Mouse (Mus musculus): ENCODE measurements around the gene Fthl17a. TPM values are rescaled to one million over a fixed set of nuclear protein-coding genes. Genes with fewer than 3 reads are reported as not detected.

The Fthl17a gene
- total and polyA plus RNA-seq, 3 experiments = not detected

GRCm38 (mm10) chrX:85318576-85318975 lies 69.1 kb downstream of the Fthl17a start:
- dilution Hi-C loops (cut with MboI; ENCODE audit: extremely low pct_ligation_motif_present, extremely low pct_unique_long_range_greater_than_20kb, low sequenced_read_pairs) (no loop called here), in situ Hi-C loops (cut with MboI; ENCODE audit: low pct_ligation_motif_present, low pct_unique_long_range_greater_than_20kb, low sequenced_read_pairs) (no loop called here)
- Histone ChIP-seq H3K4me1 (ENCODE audit: control insufficient read depth in 1 of 2, insufficient read depth in 2 of 2) (peaks cover 0 to 3% of the 10 kb centered on the region in 2 experiments; a peak in 1 of 4 replicates), H3K9me3 (replicated peaks; ENCODE audit: low read length) (no peaks in the 10 kb centered on the region), H3K4me3 (replicated peaks in 1 of 3; ENCODE audit: low read depth in 2 of 3, low read length in 2 of 3, poor library complexity in 1 of 3) (no peak overlapping the region), H3K79me2 (replicated peaks; ENCODE audit: control insufficient read depth, extremely low read depth, insufficient read depth, poor library complexity, severe bottlenecking) (no peaks in the 10 kb centered on the region), H3K4me2 (ENCODE audit: insufficient read depth, low read depth, poor library complexity, severe bottlenecking) (no peak overlapping the region), H3K9ac (ENCODE audit: insufficient read depth, low read depth) (no peak overlapping the region), H3K27ac (ENCODE audit: insufficient read depth, low read depth) (no peak overlapping the region), H3K27me3 (replicated peaks) (no peaks in the 10 kb centered on the region), H3K36me3 (replicated peaks in 1 of 2; ENCODE audit: control insufficient read depth in 1 of 2, insufficient read depth in 1 of 2, low read length in 1 of 2) (no peaks in the 10 kb centered on the region)
- no peak for TF ChIP-seq USF1 (IDR thresholded peaks at IDR 0.05; ENCODE audit: low read depth, low read length)
- no peak for DNase-seq (ENCODE audit: extremely low read depth)

- H3K36me3 ChIP-seq (replicated peaks in 1 of 2; ENCODE audit: control insufficient read depth in 1 of 2, insufficient read depth in 1 of 2, low read length in 1 of 2) = no peaks in the 10 kb centered on the region
- peak; percentile 13 for DNase-seq (ENCODE audit: extremely low read depth)
- H3K27ac ChIP-seq (ENCODE audit: insufficient read depth, low read depth) = no peak overlapping the region
- H3K4me2 ChIP-seq (ENCODE audit: insufficient read depth, low read depth, poor library complexity, severe bottlenecking) = no peak overlapping the region
- H3K9ac ChIP-seq (ENCODE audit: insufficient read depth, low read depth) = no peak overlapping the region
- TF ChIP-seq ZC3H11A (IDR thresholded peaks at IDR 0.05; ENCODE audit: low read depth, low read length) = 0 out of 2 replicates have a peak, but pooled peaks have one; percentile 3
- no peak for TF ChIP-seq NRF1 (IDR thresholded peaks at IDR 0.05; ENCODE audit: low read depth, low read length)
- no peak for TF ChIP-seq HCFC1 (IDR thresholded peaks at IDR 0.05; ENCODE audit: low read depth, low read length)
- no peak for TF ChIP-seq POLR2A (IDR thresholded peaks at IDR 0.05; ENCODE audit: low read depth, low read length)
- peak; percentile 29; the same call in 1 of the 2 replicates for TF ChIP-seq MAFK (IDR thresholded peaks at IDR 0.05; ENCODE audit: insufficient replicate concordance, low read length)
- TF ChIP-seq SMC3 (IDR thresholded peaks at IDR 0.05; ENCODE audit: low read depth, low read length) = peak; percentile 58
- peak in 1 of 2 experiments; percentile 67; a peak in 2 of 4 replicates for TF ChIP-seq CTCF (conservative IDR thresholded peaks at IDR 0.05 in 1 of 2, IDR thresholded peaks at IDR 0.05 in 1 of 2; ENCODE audit: low read depth in 2 of 2, low read length in 2 of 2)
- peak; percentile 68 for TF ChIP-seq RAD21 (IDR thresholded peaks at IDR 0.05; ENCODE audit: low read depth, low read length)
- TF ChIP-seq ZNF384 (IDR thresholded peaks at IDR 0.05; ENCODE audit: low read depth, low read length) = peak; percentile 54
- peaks cover 0 to 6% of the 10 kb centered on the region in 2 experiments; a peak in 1 of 4 replicates for H3K4me1 ChIP-seq (ENCODE audit: control insufficient read depth in 1 of 2, insufficient read depth in 2 of 2)
- no peaks in the 10 kb centered on the region for H3K79me2 ChIP-seq (replicated peaks; ENCODE audit: control insufficient read depth, extremely low read depth, insufficient read depth, poor library complexity, severe bottlenecking)
- dilution Hi-C loops (cut with MboI; ENCODE audit: extremely low pct_ligation_motif_present, extremely low pct_unique_long_range_greater_than_20kb, low sequenced_read_pairs) = no loop called here
- H3K27me3 ChIP-seq (replicated peaks) = no peaks in the 10 kb centered on the region
- no peaks in the 10 kb centered on the region for H3K9me3 ChIP-seq (replicated peaks; ENCODE audit: low read length)
- in situ Hi-C loops (cut with MboI; ENCODE audit: low pct_ligation_motif_present, low pct_unique_long_range_greater_than_20kb, low sequenced_read_pairs) = no loop called here
- no peak overlapping the region for H3K4me3 ChIP-seq (replicated peaks in 1 of 3; ENCODE audit: low read depth in 2 of 3, low read length in 2 of 3, poor library complexity in 1 of 3)
Measured at GRCm38 (mm10) chrX:85319193-85319592, 69.7 kb downstream of the Fthl17a start.

All from CH12.LX (cell line).